Mouse (Mus musculus): ENCODE data around the gene Cd200.
"Not testable (repeated sequence)": the region's sequence is repeated elsewhere in the genome, so short reads cannot be mapped to it uniquely, and the experiment has no call there.

The Cd200 gene

GRCm38 (mm10) chr16:45408425-45409063 is at the start of gene Cd200:
Cd200 (minus strand) TSS chr16:45409053.
- DNase-seq (ENCODE audit: low spot score), result peak; percentile 70

GRCm38 (mm10) chr16:45454762-45455161 is 45.9 kb upstream of the Cd200 start:
- DNase-seq (ENCODE audit: low spot score), result no peak

- DNase-seq (ENCODE audit: low spot score), result no peak
Measured at GRCm38 (mm10) chr16:45437230-45437739, 28.4 kb upstream of the Cd200 start.

- DNase-seq (ENCODE audit: low spot score), result no peak
Measured at GRCm38 (mm10) chr16:45435591-45435990, 26.7 kb upstream of the Cd200 start.

GRCm38 (mm10) chr16:45427651-45428050 is 18.8 kb upstream of the Cd200 start:
- DNase-seq (ENCODE audit: low spot score), result no peak

- DNase-seq (ENCODE audit: low spot score), result peak; percentile 24
Measured at GRCm38 (mm10) chr16:45413497-45413896, 4.6 kb upstream of the Cd200 start.

- DNase-seq (ENCODE audit: low spot score), result not testable (repeated sequence)
Measured at GRCm38 (mm10) chr16:45409064-45409446, 202 bp upstream of the Cd200 start.

GRCm38 (mm10) chr16:45407645-45408400 is 1.0 kb downstream of the Cd200 start:
- DNase-seq (ENCODE audit: low spot score), result peak; percentile 9

- no peak for DNase-seq (ENCODE audit: low spot score)
Measured at GRCm38 (mm10) chr16:45407091-45407490, 1.8 kb downstream of the Cd200 start.

- DNase-seq (ENCODE audit: low spot score), result no peak
Measured at GRCm38 (mm10) chr16:45402951-45403350, 5.9 kb downstream of the Cd200 start.

- no peak for DNase-seq (ENCODE audit: low spot score)
Measured at GRCm38 (mm10) chr16:45402036-45402435, 6.8 kb downstream of the Cd200 start.

GRCm38 (mm10) chr16:45399947-45400555 is 8.8 kb downstream of the Cd200 start:
- DNase-seq (ENCODE audit: low spot score), result no peak

- DNase-seq (ENCODE audit: low spot score), result no peak
Measured at GRCm38 (mm10) chr16:45399411-45399810, 9.4 kb downstream of the Cd200 start.

- DNase-seq (ENCODE audit: low spot score), result no peak
Measured at GRCm38 (mm10) chr16:45397440-45397839, 11.4 kb downstream of the Cd200 start.

GRCm38 (mm10) chr16:45392246-45392645 is 16.6 kb downstream of the Cd200 start:
- DNase-seq (ENCODE audit: low spot score), result no peak

- peak; percentile 34 for DNase-seq (ENCODE audit: low spot score)
Measured at GRCm38 (mm10) chr16:45391680-45392079, 17.2 kb downstream of the Cd200 start.

GRCm38 (mm10) chr16:45390286-45390956 is 18.4 kb downstream of the Cd200 start:
- no peak for DNase-seq (ENCODE audit: low spot score)

GRCm38 (mm10) chr16:45389833-45390232 is 19.0 kb downstream of the Cd200 start:
- no peak for DNase-seq (ENCODE audit: low spot score)

- DNase-seq (ENCODE audit: low spot score), result no peak
Measured at GRCm38 (mm10) chr16:45389041-45389440, 19.8 kb downstream of the Cd200 start.

- no peak for DNase-seq (ENCODE audit: low spot score)
Measured at GRCm38 (mm10) chr16:45381811-45382210, 27.0 kb downstream of the Cd200 start.

- DNase-seq (ENCODE audit: low spot score), result no peak
Measured at GRCm38 (mm10) chr16:45378959-45379358, 29.9 kb downstream of the Cd200 start.

Data from retina, embryonic 14.5 days (tissue).